Mouse (Mus musculus): Measurements from ENCODE around the gene Gm20538.

Gene Gm20538

GRCm38 (mm10) chr19:44535376-44535775 lies 17.3 kb downstream of the Gm20538 start:
- no peak for DNase-seq (ENCODE audit: low spot score in 2 of 2)

GRCm38 (mm10) chr19:44530018-44530417 lies 22.6 kb downstream of the Gm20538 start:
- DNase-seq (ENCODE audit: low spot score in 2 of 2), result no peak

GRCm38 (mm10) chr19:44525551-44526205 lies 27.0 kb downstream of the Gm20538 start:
- no peak for DNase-seq (ENCODE audit: low spot score in 2 of 2)

GRCm38 (mm10) chr19:44519152-44519551 lies 33.5 kb downstream of the Gm20538 start:
- DNase-seq (ENCODE audit: low spot score in 2 of 2), result no peak

- DNase-seq (ENCODE audit: low spot score in 2 of 2), result no peak
These were observed 34.4 kb downstream of the Gm20538 start for GRCm38 (mm10) chr19:44517996-44518768.

- no peak for DNase-seq (ENCODE audit: low spot score in 2 of 2)
These were observed 36.9 kb downstream of the Gm20538 start for GRCm38 (mm10) chr19:44515769-44516168.

- DNase-seq (ENCODE audit: low spot score in 2 of 2), result no peak
These were observed 37.8 kb downstream of the Gm20538 start for GRCm38 (mm10) chr19:44514521-44515451.

- DNase-seq (ENCODE audit: low spot score in 2 of 2), result no peak
These were observed 38.6 kb downstream of the Gm20538 start for GRCm38 (mm10) chr19:44513921-44514482.

- no peak for DNase-seq (ENCODE audit: low spot score in 2 of 2)
These were observed 39.4 kb downstream of the Gm20538 start for GRCm38 (mm10) chr19:44513054-44513833.

- DNase-seq (ENCODE audit: low spot score in 2 of 2), result no peak
These were observed 40.0 kb downstream of the Gm20538 start for GRCm38 (mm10) chr19:44512601-44513000.

GRCm38 (mm10) chr19:44511451-44512231 lies 41.0 kb downstream of the Gm20538 start:
- no peak for DNase-seq (ENCODE audit: low spot score in 2 of 2)

- DNase-seq (ENCODE audit: low spot score in 2 of 2), result peak in 1 of 2 experiments; percentile 43
These were observed 42.0 kb downstream of the Gm20538 start for GRCm38 (mm10) chr19:44510534-44511175.

- no peak for DNase-seq (ENCODE audit: low spot score in 2 of 2)
These were observed 49.9 kb downstream of the Gm20538 start for GRCm38 (mm10) chr19:44502741-44503140.

- DNase-seq (ENCODE audit: low spot score in 2 of 2), result no peak
These were observed 50.7 kb downstream of the Gm20538 start for GRCm38 (mm10) chr19:44501925-44502324.

- no peak for DNase-seq (ENCODE audit: low spot score in 2 of 2)
These were observed 52.4 kb downstream of the Gm20538 start for GRCm38 (mm10) chr19:44500240-44500639.

GRCm38 (mm10) chr19:44498936-44499335 lies 53.7 kb downstream of the Gm20538 start:
- no peak for DNase-seq (ENCODE audit: low spot score in 2 of 2)

GRCm38 (mm10) chr19:44496941-44497340 lies 55.7 kb downstream of the Gm20538 start:
- DNase-seq (ENCODE audit: low spot score in 2 of 2), result no peak

GRCm38 (mm10) chr19:44496511-44496910 lies 56.1 kb downstream of the Gm20538 start:
- no peak for DNase-seq (ENCODE audit: low spot score in 2 of 2)
